Mouse (Mus musculus) hindbrain, postnatal 0 days (tissue): Measurements from ENCODE around the gene Col28a1. TPM values are rescaled to one million over a fixed set of nuclear protein-coding genes. Genes with fewer than 3 reads are reported as not detected.

Experiments used
- ATAC-seq: fragments of 200-750 bp; cut with Nextera tagmentation; 2 replicates; pipeline ENCODE4 v1.8.0; 2017; ENCODE audit warnings: mild to moderate bottlenecking, moderate TSS enrichment, moderate library complexity
- DNase-seq: peaks from one replicate; pipeline ENCODE4 v3.0.0-alpha.2; 2015; ENCODE audit warnings: low spot score
- H3K27ac ChIP-seq: fragments of 300-500 bp; sonication (generic); 2 replicates; pipeline ENCODE4 v1.5.1; 2014; ENCODE audit warnings: mild to moderate bottlenecking
- H3K27me3 ChIP-seq: fragments of 300-500 bp; sonication (generic); 2 replicates; pipeline ENCODE4 v1.6.1; 2014; ENCODE audit warnings: low read length, mixed read lengths; ENCODE audit not compliant: insufficient read depth
- H3K36me3 ChIP-seq: fragments of 300-500 bp; sonication (generic); 2 replicates; pipeline ENCODE4 v1.6.1; 2014; ENCODE audit warnings: low read length, mixed read lengths; ENCODE audit not compliant: insufficient read depth
- H3K4me1 ChIP-seq: fragments of 300-500 bp; sonication (generic); 2 replicates; pipeline ENCODE4 v1.6.1; 2014; ENCODE audit warnings: antibody characterized with exemption, low read length, mixed read lengths; ENCODE audit not compliant: insufficient read depth
- H3K4me2 ChIP-seq: fragments of 300-500 bp; sonication (generic); 2 replicates; pipeline ENCODE4 v1.6.1; 2014; ENCODE audit warnings: low read depth, mild to moderate bottlenecking, low read length, moderate library complexity, mixed read lengths
- H3K4me3 ChIP-seq: fragments of 300-500 bp; sonication (generic); 2 replicates; pipeline ENCODE4 v1.5.1; 2014; ENCODE audit warnings: low read length
- H3K9ac ChIP-seq: fragments of 300-500 bp; sonication (generic); replicated peaks from 2 replicates; pipeline ENCODE4 v1.6.1; 2014; ENCODE audit warnings: mild to moderate bottlenecking, low read length, moderate library complexity, mixed read lengths
- H3K9me3 ChIP-seq: fragments of 300-500 bp; sonication (generic); 2 replicates; pipeline ENCODE4 v1.6.1; 2016; ENCODE audit warnings: low read length, mixed read lengths
- CTCF ChIP-seq: IDR thresholded peaks from 2 replicates; pipeline ENCODE4 v1.5.1; 2016; ENCODE audit warnings: antibody characterized with exemption, control low read depth, low read depth
- whole genome bisulfite sequencing: fragments of 180-500 bp; shearing (Covaris S2); extraction: QIAGEN DNeasy Blood & Tissue Kit; methylation state at CpG from one replicate; pipeline ENCODE4 v1.1.7; 2014; 5-methylcytosine and 5-hydroxymethylcytosine counted together
- polyA plus RNA-seq: library from polyadenylated mRNA; unstranded; fragments of >200 nt; fragmentation: Nextera tagmentation; extraction: Ambion mirVana; gene quantifications from 2 replicates; pipeline ENCODE4 v1.2.1, GENCODE M21; 2015
- total RNA-seq: library from RNA; depleted of rRNA; stranded (reverse); fragments of >200 nt; gene quantifications from 2 replicates; pipeline ENCODE4 v1.2.3, GENCODE M21; 2014

Col28a1 gene
- total and polyA plus RNA-seq, 2 experiments from 2014 or later, result 0.94 to 1.4 TPM

GRCm38 (mm10) chr6:8094160-8094953, 98.1 kb downstream of the Col28a1 start:
- no peak overlapping the region for H3K9ac ChIP-seq
- TF ChIP-seq CTCF, result no peak
- H3K36me3 ChIP-seq, result no peaks in the 10 kb centered on the region
- no peak for DNase-seq
- WGBS, result 62% methylated on average over 8 of the region's 8 CpGs
- ATAC-seq, result no peak
- no peaks in the 10 kb centered on the region for H3K4me1 ChIP-seq
- no peaks in the 10 kb centered on the region for H3K9me3 ChIP-seq
- no peak overlapping the region for H3K27ac ChIP-seq
- H3K4me2 ChIP-seq, result no peak overlapping the region
- H3K27me3 ChIP-seq, result no peaks in the 10 kb centered on the region
- no peak overlapping the region for H3K4me3 ChIP-seq

DNA sequence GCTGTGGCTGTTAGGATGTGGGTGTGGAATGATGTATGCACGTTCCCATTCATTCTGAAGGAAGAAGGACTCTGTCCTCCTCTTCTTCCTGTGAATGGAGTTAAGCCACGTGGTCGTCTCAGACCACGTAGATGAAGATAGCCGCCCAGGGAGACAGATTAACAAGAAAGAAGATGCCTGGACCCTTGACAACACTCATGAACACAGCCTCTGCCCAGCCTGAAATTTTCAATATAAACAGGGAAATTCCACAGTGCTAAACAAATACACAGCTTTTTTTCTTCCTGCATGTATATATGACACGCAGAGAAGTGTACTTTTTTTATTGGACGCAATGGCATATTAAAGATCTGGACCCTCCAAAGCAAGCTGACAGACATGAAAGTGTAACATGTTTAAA, 98.9 kb downstream of the Col28a1 start:
- Histone ChIP-seq H3K9ac (no peak overlapping the region), H3K27ac (no peak overlapping the region), H3K4me1 (no peaks in the 10 kb centered on the region), H3K9me3 (no peaks in the 10 kb centered on the region), H3K36me3 (no peaks in the 10 kb centered on the region), H3K4me3 (no peak overlapping the region), H3K4me2 (no peak overlapping the region), H3K27me3 (no peaks in the 10 kb centered on the region)
- no peak for TF ChIP-seq CTCF
- no peak for ATAC-seq
- no peak for DNase-seq
- WGBS, result 80% methylated on average over 7 of the region's 7 CpGs

DNA sequence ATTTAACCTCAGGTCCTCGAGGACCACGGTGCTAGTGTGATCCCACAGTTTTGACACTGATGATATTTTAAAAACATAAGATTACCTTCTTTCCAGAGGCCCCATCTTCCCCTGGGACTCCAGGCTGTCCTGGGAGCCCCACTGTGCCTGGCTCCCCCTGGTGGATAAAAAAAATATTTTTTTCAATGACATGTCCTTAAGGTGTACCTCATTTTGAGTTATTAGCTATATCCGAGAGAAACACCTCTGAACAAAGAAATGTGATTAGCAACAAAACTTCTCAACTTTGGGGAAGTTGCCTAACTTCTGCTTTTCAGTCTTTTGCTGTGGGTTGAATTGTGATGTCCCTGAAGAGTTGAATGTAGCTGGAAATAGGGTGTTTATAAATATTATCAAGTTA, 105.6 kb downstream of the Col28a1 start:
- Histone ChIP-seq H3K27ac (no peak overlapping the region), H3K27me3 (no peaks in the 10 kb centered on the region), H3K36me3 (no peaks in the 10 kb centered on the region), H3K9me3 (no peaks in the 10 kb centered on the region), H3K9ac (no peak overlapping the region), H3K4me1 (no peaks in the 10 kb centered on the region), H3K4me2 (no peak overlapping the region), H3K4me3 (no peak overlapping the region)
- no peak for ATAC-seq
- 64% methylated on average over 3 of the region's 3 CpGs for WGBS
- DNase-seq, result peak; percentile 53
- peak; percentile 57 for TF ChIP-seq CTCF

GRCm38 (mm10) chr6:8084806-8085205, 107.6 kb downstream of the Col28a1 start:
- no peaks in the 10 kb centered on the region for H3K36me3 ChIP-seq
- H3K9me3 ChIP-seq, result no peaks in the 10 kb centered on the region
- H3K4me3 ChIP-seq, result no peak overlapping the region
- H3K27ac ChIP-seq, result no peak overlapping the region
- no peak for ATAC-seq
- no peaks in the 10 kb centered on the region for H3K27me3 ChIP-seq
- no peak overlapping the region for H3K9ac ChIP-seq
- TF ChIP-seq CTCF, result no peak
- no peak overlapping the region for H3K4me2 ChIP-seq
- H3K4me1 ChIP-seq, result no peaks in the 10 kb centered on the region
- no peak for DNase-seq
- WGBS, result 64% methylated on average over 7 of the region's 7 CpGs

DNA sequence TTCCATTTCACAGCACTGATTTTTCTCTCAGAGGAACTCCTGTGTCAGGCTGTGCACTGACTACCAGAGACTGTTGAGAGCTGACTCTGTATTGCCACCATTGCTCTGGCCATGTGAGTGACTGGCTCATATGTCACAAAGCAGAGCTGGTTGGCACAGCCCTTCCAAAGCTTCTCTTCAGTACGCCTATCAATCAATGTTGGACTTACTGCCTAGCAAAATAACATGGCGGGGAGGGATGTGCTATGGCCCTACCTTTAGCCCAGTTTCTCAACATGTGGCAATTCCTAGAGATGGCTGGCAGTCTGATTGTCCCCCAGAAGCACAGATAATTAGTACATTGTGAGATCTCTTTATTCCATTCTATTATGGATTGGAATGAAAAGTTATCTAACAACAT, 109.2 kb downstream of the Col28a1 start:
- no peak overlapping the region for H3K4me2 ChIP-seq
- TF ChIP-seq CTCF, result no peak

DNA sequence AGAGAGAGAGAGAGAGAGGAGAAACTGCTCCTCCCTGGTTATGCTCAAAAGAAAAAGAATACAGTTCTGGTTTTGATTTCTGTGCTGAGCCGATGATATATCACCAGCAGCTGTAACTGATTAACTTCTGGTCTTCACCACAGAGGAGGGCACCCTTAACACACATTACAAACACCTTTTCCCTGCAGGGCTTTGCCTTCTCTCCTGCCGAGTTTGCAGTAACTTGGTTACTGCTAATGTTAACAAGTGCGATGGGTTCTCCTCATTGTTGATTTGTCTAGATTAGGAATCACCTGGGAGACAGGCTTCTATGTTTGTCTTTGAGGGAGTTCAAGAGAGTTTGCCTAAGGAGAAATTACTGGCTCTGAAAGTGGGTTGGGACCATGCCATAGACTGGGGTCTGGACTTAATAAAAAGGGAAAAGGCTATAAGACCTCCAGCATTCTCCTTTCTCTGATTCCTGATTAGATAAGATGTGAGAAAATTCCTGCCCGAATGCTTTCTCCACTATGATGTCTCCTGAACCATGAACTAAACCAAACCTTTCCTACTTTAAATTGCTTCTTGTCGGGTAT, 114.8 kb downstream of the Col28a1 start:
- H3K4me2 ChIP-seq, result no peak overlapping the region
- 68% methylated on average over 5 of the region's 5 CpGs for WGBS

More for the DNA sequence above, 109.2 kb downstream of the Col28a1 start:
- Histone ChIP-seq H3K9ac (no peak overlapping the region), H3K4me3 (no peak overlapping the region), H3K27me3 (no peaks in the 10 kb centered on the region), H3K27ac (no peak overlapping the region), H3K36me3 (no peaks in the 10 kb centered on the region), H3K4me1 (no peaks in the 10 kb centered on the region), H3K9me3 (no peaks in the 10 kb centered on the region)
- no peak for ATAC-seq
- 79% methylated on average over 2 of the region's 2 CpGs for whole genome bisulfite sequencing
- DNase-seq, result no peak

DNA sequence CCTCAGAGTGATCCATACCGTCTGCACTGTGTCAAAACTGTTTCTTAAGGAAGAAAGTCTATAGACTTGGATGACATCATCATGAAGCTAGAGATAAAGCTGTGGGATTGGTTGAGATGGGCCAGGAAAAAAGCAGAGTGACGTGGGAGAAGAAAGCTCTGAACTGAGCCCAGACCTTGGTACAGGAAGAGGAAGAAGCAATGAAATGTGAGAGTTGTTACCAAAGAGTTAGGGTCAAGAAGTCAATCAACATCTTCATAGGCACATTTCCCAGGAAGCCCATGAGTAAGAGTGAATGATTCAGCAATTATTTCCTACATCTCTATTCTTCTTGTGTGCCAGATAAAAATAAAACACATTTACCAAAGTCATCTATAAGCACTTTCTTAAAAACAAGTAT, 117.5 kb downstream of the Col28a1 start:
- no peak overlapping the region for H3K27ac ChIP-seq
- no peaks in the 10 kb centered on the region for H3K36me3 ChIP-seq
- TF ChIP-seq CTCF, result no peak
- DNase-seq, result no peak
- H3K27me3 ChIP-seq, result no peaks in the 10 kb centered on the region
- no peak overlapping the region for H3K4me2 ChIP-seq
- no peak overlapping the region for H3K4me3 ChIP-seq
- no peak for ATAC-seq
- H3K9ac ChIP-seq, result no peak overlapping the region
- WGBS, result 79% methylated on average over 2 of the region's 2 CpGs
- no peaks in the 10 kb centered on the region for H3K9me3 ChIP-seq
- no peaks in the 10 kb centered on the region for H3K4me1 ChIP-seq

More for the DNA sequence above, 114.8 kb downstream of the Col28a1 start:
- H3K4me1 ChIP-seq, result no peaks in the 10 kb centered on the region
- H3K4me3 ChIP-seq, result no peak overlapping the region
- TF ChIP-seq CTCF, result no peak
- no peak overlapping the region for H3K9ac ChIP-seq
- DNase-seq (no peak), ATAC-seq (no peak)
- no peaks in the 10 kb centered on the region for H3K36me3 ChIP-seq
- H3K27me3 ChIP-seq, result no peaks in the 10 kb centered on the region
- no peak overlapping the region for H3K27ac ChIP-seq
- H3K9me3 ChIP-seq, result no peaks in the 10 kb centered on the region
